Mouse (Mus musculus): ENCODE results near the gene Olfr1099.

Gene Olfr1099

GRCm38 (mm10) chr2:86960593-86960992, at the start of gene Olfr1099:
Gene Olfr1099, minus strand, starts transcription at chr2:86960693.
- no peak for DNase-seq

DNA sequence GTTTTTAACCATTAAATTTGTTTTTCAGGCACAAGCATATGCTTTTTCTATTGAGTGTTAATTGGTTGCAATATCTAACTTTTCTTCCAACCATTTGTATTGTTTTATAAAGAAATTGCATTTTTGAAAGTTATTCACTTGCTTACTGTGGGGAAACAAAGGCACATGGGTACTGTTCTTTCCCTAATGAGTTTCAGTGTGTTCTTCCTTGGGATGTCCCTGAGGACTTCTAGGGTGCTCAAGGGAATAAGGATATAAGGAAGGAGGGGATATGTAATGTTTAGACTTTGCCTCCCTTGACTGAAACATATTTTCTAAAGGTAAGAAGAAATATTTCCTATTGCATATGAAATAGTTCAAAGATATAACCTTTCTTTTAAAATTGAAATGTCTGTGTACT, 37.6 kb upstream of the Olfr1099 start, which contains the start of gene Olfr1102:
Olfr1102 (plus strand) TSS at position 301 of the 400 bp plus-strand sequence.
- no peak for DNase-seq

GRCm38 (mm10) chr2:86991121-86991520, 30.6 kb upstream of the Olfr1099 start, which contains the start of gene Olfr1101:
Gene Olfr1101, minus strand, starts transcription at chr2:86991221.
- DNase-seq = no peak

DNA sequence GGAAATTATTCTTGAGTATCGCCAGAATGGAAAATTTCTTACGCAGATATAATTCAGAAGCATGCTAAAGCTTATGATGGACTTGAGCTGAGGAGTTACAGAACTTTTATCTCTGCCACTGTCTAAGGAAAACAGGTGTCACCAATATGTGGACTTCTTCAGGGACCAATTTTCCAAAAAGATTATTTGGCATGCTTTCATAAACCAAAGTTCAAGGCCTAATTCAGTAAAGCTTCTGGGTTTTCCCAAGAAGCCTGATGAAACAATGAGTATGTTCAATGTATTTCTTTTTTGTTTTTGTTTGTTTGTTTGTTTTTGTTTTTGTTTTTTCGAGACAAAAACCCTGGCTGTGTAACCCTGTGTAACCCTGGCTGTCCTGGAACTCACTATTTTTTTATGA, 19.4 kb upstream of the Olfr1099 start, which contains the start of gene Olfr1100:
Olfr1100 (minus strand) TSS at position 101 of the 400 bp plus-strand sequence.
- DNase-seq = no peak

DNA sequence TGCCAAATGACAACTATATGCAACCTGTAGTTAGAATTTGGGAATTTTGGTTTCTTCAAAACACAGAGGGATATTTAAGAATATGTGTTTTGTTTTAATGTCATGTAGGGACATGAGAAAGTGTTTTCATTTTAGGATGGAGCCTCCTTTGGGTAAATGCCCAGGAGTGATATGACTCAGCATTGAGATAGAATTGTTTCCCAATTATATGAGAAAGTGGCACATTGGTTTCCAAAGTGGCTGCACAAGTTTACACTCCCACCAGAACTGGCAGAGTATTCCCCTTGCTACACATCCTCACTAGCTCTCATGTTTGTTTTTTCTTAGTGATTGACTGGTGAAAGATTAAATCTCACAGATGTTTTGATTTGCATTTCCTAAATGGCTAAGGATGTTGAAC, 33.9 kb downstream of the Olfr1099 start:
- DNase-seq = no peak

- no peak for DNase-seq
Measured at GRCm38 (mm10) chr2:86924445-86924844, 36.0 kb downstream of the Olfr1099 start, which contains the start of gene Olfr1098. Gene Olfr1098, minus strand, starts transcription at chr2:86924545.

GRCm38 (mm10) chr2:86905647-86906046, 54.8 kb downstream of the Olfr1099 start:
- no peak for DNase-seq

All from cerebellum, adult 11 months (tissue).